Mouse (Mus musculus): ENCODE measurements around the gene Cklf. TPM values are rescaled to one million over a fixed set of nuclear protein-coding genes. Genes with fewer than 3 reads are reported as not detected.

The Cklf gene
- polyA plus RNA-seq, 1 experiment from 2014 or later = 17.8 TPM

GRCm38 (mm10) chr8:104219806-104220205, 30.9 kb upstream of the Cklf start:
- no peaks in the 10 kb centered on the region for H3K9me3 ChIP-seq (ENCODE audit: control insufficient read depth)
- H3K4me3 ChIP-seq (ENCODE audit: low read depth, low read length) = no peak overlapping the region
- no peak overlapping the region for H3K27ac ChIP-seq (ENCODE audit: low read depth, low read length)
- no peaks in the 10 kb centered on the region for H3K36me3 ChIP-seq (ENCODE audit: control insufficient read depth, insufficient read depth)
- WGBS = 42% methylated on average over 5 of the region's 5 CpGs
- no peak for ATAC-seq
- TF ChIP-seq CTCF (IDR thresholded peaks at IDR 0.05; ENCODE audit: low read depth) = peak; percentile 91
- H3K9ac ChIP-seq (ENCODE audit: low read depth, low read length) = no peak overlapping the region
- no peaks in the 10 kb centered on the region for H3K4me1 ChIP-seq (replicated peaks; ENCODE audit: control insufficient read depth, insufficient read depth, low read length)
- no peak overlapping the region for H3K4me2 ChIP-seq (replicated peaks; ENCODE audit: low read depth)
- H3K27me3 ChIP-seq (replicated peaks; ENCODE audit: control insufficient read depth, insufficient read depth, low read length) = no peaks in the 10 kb centered on the region

DNA sequence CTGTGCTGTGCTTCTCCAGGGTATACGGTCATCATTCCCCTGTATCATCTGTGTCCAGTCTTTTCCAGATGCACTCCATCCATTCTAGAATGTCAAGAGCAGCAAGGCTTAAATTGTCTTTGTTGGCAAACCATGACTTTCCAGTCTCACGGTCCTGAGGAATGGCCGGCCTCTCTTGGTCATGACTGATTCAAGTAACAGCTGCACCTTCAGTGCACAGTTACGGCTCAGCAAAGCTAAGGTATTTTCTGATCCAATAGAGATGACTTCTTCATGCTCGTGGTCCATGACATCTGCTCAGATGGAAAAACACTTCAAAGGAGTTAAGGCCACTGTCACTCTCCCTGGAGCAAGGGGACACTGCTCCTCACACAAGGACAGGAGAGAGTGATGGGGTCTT, 23.6 kb upstream of the Cklf start:
- Histone ChIP-seq H3K9ac (ENCODE audit: low read depth, low read length) (no peak overlapping the region), H3K4me2 (replicated peaks; ENCODE audit: low read depth) (no peak overlapping the region), H3K4me1 (replicated peaks; ENCODE audit: control insufficient read depth, insufficient read depth, low read length) (no peaks in the 10 kb centered on the region), H3K36me3 (ENCODE audit: control insufficient read depth, insufficient read depth) (peaks cover 49% of the 10 kb centered on the region), H3K27ac (ENCODE audit: low read depth, low read length) (no peak overlapping the region), H3K4me3 (ENCODE audit: low read depth, low read length) (no peak overlapping the region), H3K9me3 (ENCODE audit: control insufficient read depth) (no peaks in the 10 kb centered on the region), H3K27me3 (replicated peaks; ENCODE audit: control insufficient read depth, insufficient read depth, low read length) (no peaks in the 10 kb centered on the region)
- no peak for TF ChIP-seq CTCF (IDR thresholded peaks at IDR 0.05; ENCODE audit: low read depth)
- WGBS = 92% methylated on average over 5 of the region's 5 CpGs
- no peak for ATAC-seq

DNA sequence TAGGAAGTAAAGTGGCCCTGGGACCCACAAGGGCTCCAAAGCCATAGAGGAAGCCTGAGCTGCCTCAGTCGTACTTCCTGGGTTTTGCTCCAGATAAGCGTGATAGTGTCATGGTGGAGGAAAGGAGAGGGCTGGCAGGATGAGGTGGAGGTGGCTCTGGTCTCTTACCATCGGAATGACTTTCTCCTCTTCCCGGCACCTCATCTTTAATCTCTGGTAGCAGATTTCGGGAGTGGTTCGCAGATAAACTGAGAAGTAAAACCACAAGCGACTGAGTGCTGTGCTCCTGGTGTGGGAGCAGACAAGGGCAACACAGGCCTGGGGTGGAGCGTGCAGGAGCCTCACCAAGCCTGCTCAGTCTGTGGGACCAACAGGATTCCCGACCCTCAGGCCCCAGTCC, 20.3 kb upstream of the Cklf start:
- WGBS = 93% methylated on average over 9 of the region's 9 CpGs

GRCm38 (mm10) chr8:104232039-104232438, 18.6 kb upstream of the Cklf start:
- WGBS = 94% methylated on average over 4 of the region's 4 CpGs
- ATAC-seq = no peak

More for the DNA sequence above, 20.3 kb upstream of the Cklf start:
- no peak overlapping the region for H3K27ac ChIP-seq (ENCODE audit: low read depth, low read length)
- peaks cover 50% of the 10 kb centered on the region for H3K36me3 ChIP-seq (ENCODE audit: control insufficient read depth, insufficient read depth)
- no peaks in the 10 kb centered on the region for H3K4me1 ChIP-seq (replicated peaks; ENCODE audit: control insufficient read depth, insufficient read depth, low read length)
- no peak overlapping the region for H3K4me3 ChIP-seq (ENCODE audit: low read depth, low read length)
- no peak for TF ChIP-seq CTCF (IDR thresholded peaks at IDR 0.05; ENCODE audit: low read depth)
- H3K9ac ChIP-seq (ENCODE audit: low read depth, low read length) = no peak overlapping the region
- H3K27me3 ChIP-seq (replicated peaks; ENCODE audit: control insufficient read depth, insufficient read depth, low read length) = no peaks in the 10 kb centered on the region
- H3K9me3 ChIP-seq (ENCODE audit: control insufficient read depth) = no peaks in the 10 kb centered on the region
- ATAC-seq = no peak
- H3K4me2 ChIP-seq (replicated peaks; ENCODE audit: low read depth) = no peak overlapping the region

DNA sequence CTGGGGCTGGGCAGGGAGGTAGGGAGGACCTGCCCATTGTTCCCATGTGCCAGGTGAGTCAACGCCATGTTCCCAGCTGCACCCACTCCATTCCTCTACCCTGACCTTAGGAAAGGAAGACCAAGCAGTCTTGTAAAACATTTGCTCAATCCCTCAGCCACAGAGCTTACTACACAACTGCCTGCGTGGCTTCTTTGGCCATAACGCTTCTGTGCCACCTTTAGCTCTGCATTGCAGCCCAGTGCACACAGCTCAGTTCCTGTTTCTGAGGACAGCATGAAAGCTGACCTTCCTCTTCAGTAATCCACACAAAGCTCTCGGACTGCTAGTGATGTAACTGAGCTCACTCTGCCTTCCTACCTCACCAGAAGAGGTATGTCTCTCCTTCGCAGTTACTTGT, 17.7 kb upstream of the Cklf start:
- WGBS = 96% methylated on average over 5 of the region's 5 CpGs
- Histone ChIP-seq H3K9me3 (ENCODE audit: control insufficient read depth) (no peaks in the 10 kb centered on the region), H3K36me3 (ENCODE audit: control insufficient read depth, insufficient read depth) (peaks cover 58% of the 10 kb centered on the region), H3K27me3 (replicated peaks; ENCODE audit: control insufficient read depth, insufficient read depth, low read length) (no peaks in the 10 kb centered on the region), H3K4me3 (ENCODE audit: low read depth, low read length) (no peak overlapping the region), H3K4me1 (replicated peaks; ENCODE audit: control insufficient read depth, insufficient read depth, low read length) (no peaks in the 10 kb centered on the region), H3K27ac (ENCODE audit: low read depth, low read length) (no peak overlapping the region), H3K9ac (ENCODE audit: low read depth, low read length) (no peak overlapping the region), H3K4me2 (replicated peaks; ENCODE audit: low read depth) (no peak overlapping the region)
- no peak for ATAC-seq
- TF ChIP-seq CTCF (IDR thresholded peaks at IDR 0.05; ENCODE audit: low read depth) = no peak

More at GRCm38 (mm10) chr8:104232039-104232438, 18.6 kb upstream of the Cklf start:
- no peak overlapping the region for H3K4me2 ChIP-seq (replicated peaks; ENCODE audit: low read depth)
- H3K4me1 ChIP-seq (replicated peaks; ENCODE audit: control insufficient read depth, insufficient read depth, low read length) = no peaks in the 10 kb centered on the region
- H3K9me3 ChIP-seq (ENCODE audit: control insufficient read depth) = no peaks in the 10 kb centered on the region
- H3K36me3 ChIP-seq (ENCODE audit: control insufficient read depth, insufficient read depth) = peaks cover 58% of the 10 kb centered on the region
- H3K4me3 ChIP-seq (ENCODE audit: low read depth, low read length) = no peak overlapping the region
- no peak overlapping the region for H3K27ac ChIP-seq (ENCODE audit: low read depth, low read length)
- no peaks in the 10 kb centered on the region for H3K27me3 ChIP-seq (replicated peaks; ENCODE audit: control insufficient read depth, insufficient read depth, low read length)
- TF ChIP-seq CTCF (IDR thresholded peaks at IDR 0.05; ENCODE audit: low read depth) = no peak
- no peak overlapping the region for H3K9ac ChIP-seq (ENCODE audit: low read depth, low read length)

- ATAC-seq = no peak
- Histone ChIP-seq H3K9ac (ENCODE audit: low read depth, low read length) (no peak overlapping the region), H3K27ac (ENCODE audit: low read depth, low read length) (no peak overlapping the region), H3K4me3 (ENCODE audit: low read depth, low read length) (no peak overlapping the region), H3K36me3 (ENCODE audit: control insufficient read depth, insufficient read depth) (peaks cover 60% of the 10 kb centered on the region), H3K4me2 (replicated peaks; ENCODE audit: low read depth) (no peak overlapping the region), H3K9me3 (ENCODE audit: control insufficient read depth) (no peaks in the 10 kb centered on the region), H3K4me1 (replicated peaks; ENCODE audit: control insufficient read depth, insufficient read depth, low read length) (no peaks in the 10 kb centered on the region), H3K27me3 (replicated peaks; ENCODE audit: control insufficient read depth, insufficient read depth, low read length) (no peaks in the 10 kb centered on the region)
- TF ChIP-seq CTCF (IDR thresholded peaks at IDR 0.05; ENCODE audit: low read depth) = peak; percentile 71
- WGBS = 55% methylated on average over 6 of the region's 6 CpGs
These were observed 16.1 kb upstream of the Cklf start for GRCm38 (mm10) chr8:104234573-104234972.

- TF ChIP-seq CTCF (IDR thresholded peaks at IDR 0.05; ENCODE audit: low read depth) = no peak
- H3K4me2 ChIP-seq (replicated peaks; ENCODE audit: low read depth) = no peak overlapping the region
- H3K4me1 ChIP-seq (replicated peaks; ENCODE audit: control insufficient read depth, insufficient read depth, low read length) = no peaks in the 10 kb centered on the region
- no peak overlapping the region for H3K27ac ChIP-seq (ENCODE audit: low read depth, low read length)
- 76% methylated on average over 10 of the region's 10 CpGs for WGBS
- H3K36me3 ChIP-seq (ENCODE audit: control insufficient read depth, insufficient read depth) = peaks cover 63% of the 10 kb centered on the region
- H3K27me3 ChIP-seq (replicated peaks; ENCODE audit: control insufficient read depth, insufficient read depth, low read length) = no peaks in the 10 kb centered on the region
- no peak overlapping the region for H3K4me3 ChIP-seq (ENCODE audit: low read depth, low read length)
- H3K9me3 ChIP-seq (ENCODE audit: control insufficient read depth) = no peaks in the 10 kb centered on the region
- ATAC-seq = no peak
- H3K9ac ChIP-seq (ENCODE audit: low read depth, low read length) = no peak overlapping the region
These were observed 11.2 kb upstream of the Cklf start for GRCm38 (mm10) chr8:104239418-104239861.

All from intestine, postnatal 0 days (tissue).